Mouse (Mus musculus): ENCODE measurements around the gene Adam1b. TPM values are rescaled to one million over a fixed set of nuclear protein-coding genes. Genes with fewer than 3 reads are reported as not detected.
"Not testable (repeated sequence)": the region's sequence is repeated elsewhere in the genome, so short reads cannot be mapped to it uniquely, and the experiment has no call there.

Gene Adam1b
- polyA plus RNA-seq, 1 experiment from 2014 or later: not detected

GRCm38 (mm10) chr5:121540066-121540465, 36.8 kb upstream of the Adam1b start:
- no peak overlapping the region for H3K4me2 ChIP-seq (ENCODE audit: low read length)
- H3K27ac ChIP-seq (ENCODE audit: low read depth, low read length): no peak overlapping the region
- H3K27me3 ChIP-seq (replicated peaks; ENCODE audit: control insufficient read depth, insufficient read depth, low read length): no peaks in the 10 kb centered on the region
- H3K36me3 ChIP-seq (ENCODE audit: control insufficient read depth, insufficient read depth, low read length): peaks cover 28% of the 10 kb centered on the region
- no peak overlapping the region for H3K4me3 ChIP-seq (ENCODE audit: low read depth, low read length)
- ATAC-seq: no peak
- no peak for DNase-seq (ENCODE audit: low spot score)
- WGBS: 91% methylated on average over 5 of the region's 5 CpGs
- peaks cover 10% of the 10 kb centered on the region for H3K4me1 ChIP-seq (ENCODE audit: control insufficient read depth, insufficient read depth, low read length)
- no peak overlapping the region for H3K9ac ChIP-seq (ENCODE audit: low read length)
- no peaks in the 10 kb centered on the region for H3K9me3 ChIP-seq (replicated peaks; ENCODE audit: control insufficient read depth, low read length)

- ATAC-seq: no peak
These were observed 34.4 kb upstream of the Adam1b start for GRCm38 (mm10) chr5:121537588-121537987.

GRCm38 (mm10) chr5:121536921-121537555, 33.8 kb upstream of the Adam1b start:
- Histone ChIP-seq H3K4me3 (ENCODE audit: low read depth, low read length) (no peak overlapping the region), H3K36me3 (ENCODE audit: control insufficient read depth, insufficient read depth, low read length) (peaks cover 56% of the 10 kb centered on the region), H3K27ac (ENCODE audit: low read depth, low read length) (no peak overlapping the region), H3K9me3 (replicated peaks; ENCODE audit: control insufficient read depth, low read length) (no peaks in the 10 kb centered on the region), H3K9ac (ENCODE audit: low read length) (no peak overlapping the region), H3K4me1 (ENCODE audit: control insufficient read depth, insufficient read depth, low read length) (no peaks in the 10 kb centered on the region), H3K4me2 (ENCODE audit: low read length) (no peak overlapping the region), H3K27me3 (replicated peaks; ENCODE audit: control insufficient read depth, insufficient read depth, low read length) (no peaks in the 10 kb centered on the region)
- ATAC-seq (no peak), DNase-seq (ENCODE audit: low spot score) (no peak)
- 48% methylated on average over 7 of the region's 7 CpGs for WGBS

More at GRCm38 (mm10) chr5:121537588-121537987, 34.4 kb upstream of the Adam1b start:
- no peak overlapping the region for H3K27ac ChIP-seq (ENCODE audit: low read depth, low read length)
- no peak overlapping the region for H3K4me3 ChIP-seq (ENCODE audit: low read depth, low read length)
- no peak overlapping the region for H3K4me2 ChIP-seq (ENCODE audit: low read length)
- 84% methylated on average over 2 of the region's 2 CpGs for WGBS
- DNase-seq (ENCODE audit: low spot score): no peak
- peaks cover 50% of the 10 kb centered on the region for H3K36me3 ChIP-seq (ENCODE audit: control insufficient read depth, insufficient read depth, low read length)
- no peaks in the 10 kb centered on the region for H3K4me1 ChIP-seq (ENCODE audit: control insufficient read depth, insufficient read depth, low read length)
- H3K9ac ChIP-seq (ENCODE audit: low read length): no peak overlapping the region
- no peaks in the 10 kb centered on the region for H3K27me3 ChIP-seq (replicated peaks; ENCODE audit: control insufficient read depth, insufficient read depth, low read length)
- no peaks in the 10 kb centered on the region for H3K9me3 ChIP-seq (replicated peaks; ENCODE audit: control insufficient read depth, low read length)

GRCm38 (mm10) chr5:121535116-121535515, 31.9 kb upstream of the Adam1b start:
- H3K27me3 ChIP-seq (replicated peaks; ENCODE audit: control insufficient read depth, insufficient read depth, low read length): no peaks in the 10 kb centered on the region
- WGBS: 99% methylated on average over 3 of the region's 3 CpGs
- no peak overlapping the region for H3K4me2 ChIP-seq (ENCODE audit: low read length)
- peaks cover 72% of the 10 kb centered on the region for H3K36me3 ChIP-seq (ENCODE audit: control insufficient read depth, insufficient read depth, low read length)
- H3K9ac ChIP-seq (ENCODE audit: low read length): no peak overlapping the region
- no peaks in the 10 kb centered on the region for H3K4me1 ChIP-seq (ENCODE audit: control insufficient read depth, insufficient read depth, low read length)
- DNase-seq (ENCODE audit: low spot score) (no peak), ATAC-seq (no peak)
- no peak overlapping the region for H3K27ac ChIP-seq (ENCODE audit: low read depth, low read length)
- no peak overlapping the region for H3K4me3 ChIP-seq (ENCODE audit: low read depth, low read length)
- no peaks in the 10 kb centered on the region for H3K9me3 ChIP-seq (replicated peaks; ENCODE audit: control insufficient read depth, low read length)

GRCm38 (mm10) chr5:121534521-121534920, 31.3 kb upstream of the Adam1b start:
- Histone ChIP-seq H3K9ac (ENCODE audit: low read length) (no peak overlapping the region), H3K36me3 (ENCODE audit: control insufficient read depth, insufficient read depth, low read length) (peaks cover 77% of the 10 kb centered on the region), H3K4me2 (ENCODE audit: low read length) (no peak overlapping the region), H3K4me3 (ENCODE audit: low read depth, low read length) (no peak overlapping the region), H3K9me3 (replicated peaks; ENCODE audit: control insufficient read depth, low read length) (no peaks in the 10 kb centered on the region), H3K4me1 (ENCODE audit: control insufficient read depth, insufficient read depth, low read length) (no peaks in the 10 kb centered on the region), H3K27me3 (replicated peaks; ENCODE audit: control insufficient read depth, insufficient read depth, low read length) (no peaks in the 10 kb centered on the region), H3K27ac (ENCODE audit: low read depth, low read length) (no peak overlapping the region)
- ATAC-seq (no peak), DNase-seq (ENCODE audit: low spot score) (no peak)
- 96% methylated on average over 5 of the region's 5 CpGs for WGBS

- 89% methylated on average over 8 of the region's 8 CpGs for WGBS
- ATAC-seq: no peak
- H3K36me3 ChIP-seq (ENCODE audit: control insufficient read depth, insufficient read depth, low read length): peaks cover 86% of the 10 kb centered on the region
These were observed 23.7 kb upstream of the Adam1b start for GRCm38 (mm10) chr5:121526961-121527360.

GRCm38 (mm10) chr5:121526526-121526925, 23.3 kb upstream of the Adam1b start:
- no peak overlapping the region for H3K9ac ChIP-seq (ENCODE audit: low read length)
- no peaks in the 10 kb centered on the region for H3K4me1 ChIP-seq (ENCODE audit: control insufficient read depth, insufficient read depth, low read length)
- no peak overlapping the region for H3K27ac ChIP-seq (ENCODE audit: low read depth, low read length)
- no peak for DNase-seq (ENCODE audit: low spot score)
- peaks cover 83% of the 10 kb centered on the region for H3K36me3 ChIP-seq (ENCODE audit: control insufficient read depth, insufficient read depth, low read length)
- no peak overlapping the region for H3K4me3 ChIP-seq (ENCODE audit: low read depth, low read length)
- no peak overlapping the region for H3K4me2 ChIP-seq (ENCODE audit: low read length)
- H3K9me3 ChIP-seq (replicated peaks; ENCODE audit: control insufficient read depth, low read length): no peaks in the 10 kb centered on the region
- no peaks in the 10 kb centered on the region for H3K27me3 ChIP-seq (replicated peaks; ENCODE audit: control insufficient read depth, insufficient read depth, low read length)
- ATAC-seq: no peak
- WGBS: 93% methylated on average over 7 of the region's 7 CpGs

More at GRCm38 (mm10) chr5:121526961-121527360, 23.7 kb upstream of the Adam1b start:
- Histone ChIP-seq H3K27ac (ENCODE audit: low read depth, low read length) (no peak overlapping the region), H3K4me3 (ENCODE audit: low read depth, low read length) (no peak overlapping the region), H3K4me1 (ENCODE audit: control insufficient read depth, insufficient read depth, low read length) (no peaks in the 10 kb centered on the region), H3K9me3 (replicated peaks; ENCODE audit: control insufficient read depth, low read length) (no peaks in the 10 kb centered on the region), H3K27me3 (replicated peaks; ENCODE audit: control insufficient read depth, insufficient read depth, low read length) (no peaks in the 10 kb centered on the region), H3K4me2 (ENCODE audit: low read length) (no peak overlapping the region), H3K9ac (ENCODE audit: low read length) (no peak overlapping the region)
- DNase-seq (ENCODE audit: low spot score): no peak

- ATAC-seq: no peak
These were observed 22.7 kb upstream of the Adam1b start for GRCm38 (mm10) chr5:121525774-121526450.

GRCm38 (mm10) chr5:121519758-121520157, 16.5 kb upstream of the Adam1b start:
- H3K4me1 ChIP-seq (ENCODE audit: control insufficient read depth, insufficient read depth, low read length); H3K27me3 ChIP-seq (replicated peaks; ENCODE audit: control insufficient read depth, insufficient read depth, low read length); H3K4me3 ChIP-seq (ENCODE audit: low read depth, low read length); H3K27ac ChIP-seq (ENCODE audit: low read depth, low read length); H3K9me3 ChIP-seq (replicated peaks; ENCODE audit: control insufficient read depth, low read length); H3K9ac ChIP-seq (ENCODE audit: low read length); ATAC-seq; H3K4me2 ChIP-seq (ENCODE audit: low read length); DNase-seq (ENCODE audit: low spot score): not testable (repeated sequence)
- H3K36me3 ChIP-seq (ENCODE audit: control insufficient read depth, insufficient read depth, low read length): peaks cover 44% of the 10 kb centered on the region
- WGBS: 93% methylated on average over 11 of the region's 17 CpGs

More at GRCm38 (mm10) chr5:121525774-121526450, 22.7 kb upstream of the Adam1b start:
- H3K36me3 ChIP-seq (ENCODE audit: control insufficient read depth, insufficient read depth, low read length): peaks cover 83% of the 10 kb centered on the region
- no peak overlapping the region for H3K9ac ChIP-seq (ENCODE audit: low read length)
- no peaks in the 10 kb centered on the region for H3K4me1 ChIP-seq (ENCODE audit: control insufficient read depth, insufficient read depth, low read length)
- no peaks in the 10 kb centered on the region for H3K9me3 ChIP-seq (replicated peaks; ENCODE audit: control insufficient read depth, low read length)
- 94% methylated on average over 14 of the region's 14 CpGs for WGBS
- no peak overlapping the region for H3K4me2 ChIP-seq (ENCODE audit: low read length)
- no peak overlapping the region for H3K4me3 ChIP-seq (ENCODE audit: low read depth, low read length)
- no peak for DNase-seq (ENCODE audit: low spot score)
- H3K27ac ChIP-seq (ENCODE audit: low read depth, low read length): no peak overlapping the region
- H3K27me3 ChIP-seq (replicated peaks; ENCODE audit: control insufficient read depth, insufficient read depth, low read length): no peaks in the 10 kb centered on the region

All from forebrain, embryonic 14.5 days (tissue).